Mouse (Mus musculus) common myeloid progenitor, adult 5-6 weeks (primary cell): ENCODE data around the gene Mrgprd. TPM values are rescaled to one million over a fixed set of nuclear protein-coding genes. Genes with fewer than 3 reads are reported as not detected.

Source experiments
- ATAC-seq: replicated peaks from 2 replicates; pipeline ENCODE4 v1.8.0; 2016; ENCODE audit warnings: low read depth, mild to moderate bottlenecking, moderate TSS enrichment, inconsistent platforms; ENCODE audit not compliant: poor library complexity, severe bottlenecking
- total RNA-seq: library from RNA; stranded (forward); fragments of 200-1000, 187-1606 nt; gene quantifications from 2 replicates; pipeline ENCODE4 v1.2.3, GENCODE M21; 2017

The Mrgprd gene
- total RNA-seq, 1 experiment from 2014 or later = not detected

GRCm38 (mm10) chr7:145337889-145338288 lies 23.3 kb downstream of the Mrgprd start:
- no peak for ATAC-seq

DNA sequence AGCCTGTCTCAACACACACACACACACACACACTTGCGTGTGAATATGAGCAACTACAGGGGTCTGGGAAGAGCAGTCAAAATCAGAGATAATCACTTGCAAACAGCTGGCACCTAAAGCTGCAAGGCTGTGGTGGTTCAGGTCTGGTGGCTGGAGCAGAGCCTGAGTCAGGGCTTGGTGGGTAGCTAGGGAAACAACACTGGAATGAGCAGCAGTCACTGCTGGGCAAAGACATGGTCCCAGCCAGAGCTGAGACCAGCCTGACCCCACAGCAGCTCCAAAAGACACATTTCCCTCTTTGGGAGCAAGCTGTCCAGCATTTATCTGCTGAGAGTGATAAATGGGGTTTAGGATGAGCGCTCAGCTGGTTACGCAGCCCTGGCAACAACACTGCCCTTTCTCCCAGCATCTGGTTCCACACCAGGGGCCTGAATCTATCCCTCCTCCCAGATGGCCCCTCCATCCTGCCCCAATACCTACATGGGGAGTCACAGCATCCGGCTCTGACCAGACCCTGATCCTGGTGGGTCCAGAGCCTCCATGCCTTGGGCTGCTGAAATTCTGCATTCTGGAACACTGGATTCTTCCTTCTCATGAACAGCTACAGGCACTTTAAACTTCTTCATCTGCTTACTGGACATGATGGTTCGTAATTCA lies 25.7 kb downstream of the Mrgprd start:
- ATAC-seq = peak; percentile 47; the same call in 1 of the 2 replicates

Other genes starting within 250 kb of the Mrgprd start
- gene 1810010D01Rik, start 106.7 kb upstream of the Mrgprd start, total RNA-seq = not detected in 2 replicates
- 8.7 and 9.6 TPM in 2 replicates for gene Tpcn2, start 30.8 kb upstream of the Mrgprd start, total RNA-seq
- gene Mrgprf, start 14.0 kb upstream of the Mrgprd start, total RNA-seq = not detected in 2 replicates